In the genomic region with DNA sequence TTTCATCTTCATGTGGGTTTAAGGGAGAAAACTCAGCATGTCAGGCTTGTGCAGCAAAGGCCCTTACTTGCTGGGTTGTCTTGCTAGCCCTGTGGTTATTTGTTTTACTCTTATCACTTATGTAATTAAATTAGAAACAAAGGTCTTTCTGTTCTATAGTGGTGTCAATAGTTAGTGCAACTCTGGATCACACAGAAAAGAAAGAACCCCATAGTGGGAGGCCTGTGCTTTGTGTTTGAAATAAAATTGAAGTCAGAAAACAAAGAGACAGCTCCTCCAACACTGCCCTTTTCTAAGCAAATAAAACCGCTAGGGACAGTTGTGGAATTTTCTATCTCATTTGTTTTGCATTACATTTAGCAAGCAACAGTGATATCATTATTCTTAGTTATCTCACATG, we compare ENCODE assay signal across 29 mouse cellular contexts. TPM values are rescaled to one million over a fixed set of nuclear protein-coding genes. Genes with fewer than 3 reads are reported as not detected.
DNase-seq lines count a peak whose midpoint lies in the region; ATAC-seq and TF ChIP-seq lines count a peak whose summit lies in the region.
"Had no signal": no experiment of that assay in that cellular context is flagged by ENCODE, and none has a peak within 500 bp of the region (broad histone marks: within the 10 kb centered on the region; RNA-seq: fewer than 3 reads in every experiment).

No protein-coding gene starts in this region.

- DNase-seq in left cerebral cortex, adult 2 months (ENCODE audit: extremely low spot score in 1 of 2, low spot score in 2 of 2), result no peak
- no peak for DNase-seq in left cerebral cortex, adult 9 months (ENCODE audit: low spot score in 2 of 2)
- peak; percentile 0 for DNase-seq in Muller cell, postnatal 12 days (ENCODE audit: inconsistent ontology term)
- peak; percentile 70 for DNase-seq in brain, adult 2 months (ENCODE audit: low read depth, low spot score)
- no peak for DNase-seq in limb, embryonic 10.5 days (ENCODE audit: low spot score)
- no peak for DNase-seq in hindbrain, embryonic 14.5 days (ENCODE audit: low spot score)
- DNase-seq: adrenal gland, adult 8-10 months; adrenal gland, postnatal 14 days; adrenal gland, postnatal 36 days; cerebellum, adult 11 months; cerebellum, adult 18-20 months; cerebellum, adult 8-10 months; cerebellum, adult 9-11 months; cerebellum, postnatal 14 days; cerebellum, postnatal 36 days; embryo, embryonic 11 days had no signal

- H3K27ac ChIP-seq in left cerebral cortex, adult 2 months, result peak overlapping the region; percentile 9; the same call in 1 of the 2 replicates
- H3K27ac ChIP-seq in limb, embryonic 10.5 days, result no peak overlapping the region
- no peak overlapping the region for H3K27ac ChIP-seq in hindbrain, embryonic 14.5 days
- H3K27ac ChIP-seq: embryonic facial prominence, embryonic 13.5 days; embryonic facial prominence, embryonic 15.5 days; forebrain, embryonic 10.5 days; forebrain, embryonic 12.5 days had no signal

- WGBS in limb, embryonic 10.5 days, result 92% methylated on average over 1 of the region's 1 CpGs
- WGBS in hindbrain, embryonic 14.5 days, result 54% methylated on average over 1 of the region's 1 CpGs

- H3K9ac ChIP-seq in hindbrain, embryonic 14.5 days, result no peak overlapping the region
- H3K9ac ChIP-seq: embryonic facial prominence, embryonic 13.5 days; embryonic facial prominence, embryonic 15.5 days; forebrain, embryonic 12.5 days had no signal

- no peak for TF ChIP-seq CTCF in left cerebral cortex, adult 2 months (IDR thresholded peaks at IDR 0.05)

- no peaks in the 10 kb centered on the region for H3K9me3 ChIP-seq in limb, embryonic 10.5 days (replicated peaks)
- H3K9me3 ChIP-seq in hindbrain, embryonic 14.5 days (ENCODE audit: control insufficient read depth, low read length), result no peaks in the 10 kb centered on the region
- H3K9me3 ChIP-seq: embryonic facial prominence, embryonic 13.5 days; embryonic facial prominence, embryonic 15.5 days; forebrain, embryonic 10.5 days; forebrain, embryonic 12.5 days had no signal

- H3K4me2 ChIP-seq in hindbrain, embryonic 14.5 days (replicated peaks), result no peak overlapping the region
- H3K4me2 ChIP-seq: embryonic facial prominence, embryonic 13.5 days; embryonic facial prominence, embryonic 15.5 days; forebrain, embryonic 12.5 days had no signal

- ATAC-seq in hindbrain, embryonic 14.5 days (ENCODE audit: low FRiP score), result no peak
- ATAC-seq: activated CD4-positive, CD25-positive, alpha-beta regulatory T cell, adult 4 months; forebrain, embryonic 14.5 days; forebrain, embryonic 16.5 days; Patski had no signal

- H3K4me1 ChIP-seq in limb, embryonic 10.5 days, result no peaks in the 10 kb centered on the region
- no peaks in the 10 kb centered on the region for H3K4me1 ChIP-seq in hindbrain, embryonic 14.5 days (replicated peaks; ENCODE audit: control insufficient read depth, insufficient read depth, low read length)
- H3K4me1 ChIP-seq: embryonic facial prominence, embryonic 13.5 days; embryonic facial prominence, embryonic 15.5 days had no signal

- intact Hi-C loops in left cerebral cortex, adult 2 months (cut with DNase I), result no loop called here

- H3K4me3 ChIP-seq in left cerebral cortex, adult 2 months, result no peak overlapping the region
- H3K4me3 ChIP-seq in limb, embryonic 10.5 days, result no peak overlapping the region
- H3K4me3 ChIP-seq in hindbrain, embryonic 14.5 days (replicated peaks; ENCODE audit: low read length), result no peak overlapping the region
- H3K4me3 ChIP-seq: embryonic facial prominence, embryonic 13.5 days; embryonic facial prominence, embryonic 15.5 days; erythroblast, embryonic 14.5 days; forebrain, embryonic 10.5 days; forebrain, embryonic 12.5 days had no signal

- no peaks in the 10 kb centered on the region for H3K36me3 ChIP-seq in limb, embryonic 10.5 days
- no peaks in the 10 kb centered on the region for H3K36me3 ChIP-seq in hindbrain, embryonic 14.5 days (replicated peaks; ENCODE audit: control insufficient read depth, insufficient read depth)
- H3K36me3 ChIP-seq: embryonic facial prominence, embryonic 13.5 days; embryonic facial prominence, embryonic 15.5 days; forebrain, embryonic 10.5 days; forebrain, embryonic 12.5 days had no signal

- H3K27me3 ChIP-seq in limb, embryonic 10.5 days (ENCODE audit: low read depth, poor library complexity, severe bottlenecking), result no peaks in the 10 kb centered on the region
- H3K27me3 ChIP-seq in hindbrain, embryonic 14.5 days (ENCODE audit: control insufficient read depth, insufficient read depth, low read length), result no peaks in the 10 kb centered on the region
- H3K27me3 ChIP-seq: embryonic facial prominence, embryonic 13.5 days; embryonic facial prominence, embryonic 15.5 days; forebrain, embryonic 12.5 days; Patski had no signal

RNA-seq across cellular contexts. Expression of a gene that starts 15.4 kb away (rescaled TPM):
- 10 to 100 TPM; 46.1 to 47.8 TPM for total RNA-seq in left cerebral cortex, adult 2 months (2021)
- polyA plus RNA-seq in limb, embryonic 10.5 days (2016; fragmentation: Nextera tagmentation; extraction: Ambion mirVana), result 0.67 and 1.3 TPM in 2 replicates
- polyA plus RNA-seq in hindbrain, embryonic 14.5 days (2014; fragmentation: Nextera tagmentation; extraction: Ambion mirVana), result 34.6 and 36.0 TPM in 2 replicates
- total RNA-seq: adrenal gland, adult 18-20 months; common myeloid progenitor, adult 5-6 weeks; MEL had no signal
- polyA plus RNA-seq: activated CD4-positive, CD25-positive, alpha-beta regulatory T cell, adult 4 months; C2C12; Patski had no signal

Comparison
In these comparisons a context has a peak if more than half of its experiments do, and no peak if none do; other contexts are left out.
1. DNase-seq: peak in Muller cell, postnatal 12 days (single experiment) and brain, adult 2 months (single experiment); none in left cerebral cortex, adult 2 months (0 of 2), left cerebral cortex, adult 9 months (0 of 2), limb, embryonic 10.5 days (single experiment) and hindbrain, embryonic 14.5 days (single experiment).
2. RNA of a gene that starts 15.4 kb away (polyA plus RNA-seq): 34.6 to 36.0 TPM in hindbrain, embryonic 14.5 days; 0.67 to 1.3 TPM in limb, embryonic 10.5 days; every median in the first group is over 10 times any median in the second.